Mouse (Mus musculus) frontal cortex, adult (tissue): ENCODE results near the gene Cntn4.

Experiments used
- ATAC-seq: cut with Nextera tagmentation; 2 replicates; pipeline ENCODE4 v1.9.2; 2017; ENCODE audit warnings: mild to moderate bottlenecking, moderate library complexity, mixed read lengths; ENCODE audit not compliant: low TSS enrichment

Cntn4 gene

GRCm38 (mm10) chr6:106643026-106643425, 965.6 kb downstream of the Cntn4 start:
- peak; percentile 68 for ATAC-seq

- peak; percentile 92 for ATAC-seq
These were observed 968.2 kb downstream of the Cntn4 start for GRCm38 (mm10) chr6:106645496-106646211.

DNA sequence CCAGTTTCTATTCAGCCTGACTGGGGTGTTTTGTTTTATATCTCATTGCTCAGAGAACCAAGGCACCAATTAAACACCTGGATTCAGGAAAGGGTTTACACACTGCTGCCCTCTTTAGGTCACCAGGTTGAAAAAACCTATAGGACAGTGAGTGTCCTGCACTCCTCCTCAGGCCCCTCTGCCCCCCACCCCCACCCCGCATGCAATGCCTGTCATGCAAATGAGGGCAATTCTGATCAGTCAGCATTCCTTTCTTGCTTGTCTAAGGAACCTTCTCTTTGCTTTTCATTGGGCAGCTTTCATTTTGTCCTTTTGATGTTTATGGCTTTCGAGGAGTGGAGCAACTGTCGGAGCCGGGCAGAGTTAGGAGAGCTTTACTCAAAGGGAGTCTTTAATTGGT, 969.5 kb downstream of the Cntn4 start:
- ATAC-seq, result no peak

DNA sequence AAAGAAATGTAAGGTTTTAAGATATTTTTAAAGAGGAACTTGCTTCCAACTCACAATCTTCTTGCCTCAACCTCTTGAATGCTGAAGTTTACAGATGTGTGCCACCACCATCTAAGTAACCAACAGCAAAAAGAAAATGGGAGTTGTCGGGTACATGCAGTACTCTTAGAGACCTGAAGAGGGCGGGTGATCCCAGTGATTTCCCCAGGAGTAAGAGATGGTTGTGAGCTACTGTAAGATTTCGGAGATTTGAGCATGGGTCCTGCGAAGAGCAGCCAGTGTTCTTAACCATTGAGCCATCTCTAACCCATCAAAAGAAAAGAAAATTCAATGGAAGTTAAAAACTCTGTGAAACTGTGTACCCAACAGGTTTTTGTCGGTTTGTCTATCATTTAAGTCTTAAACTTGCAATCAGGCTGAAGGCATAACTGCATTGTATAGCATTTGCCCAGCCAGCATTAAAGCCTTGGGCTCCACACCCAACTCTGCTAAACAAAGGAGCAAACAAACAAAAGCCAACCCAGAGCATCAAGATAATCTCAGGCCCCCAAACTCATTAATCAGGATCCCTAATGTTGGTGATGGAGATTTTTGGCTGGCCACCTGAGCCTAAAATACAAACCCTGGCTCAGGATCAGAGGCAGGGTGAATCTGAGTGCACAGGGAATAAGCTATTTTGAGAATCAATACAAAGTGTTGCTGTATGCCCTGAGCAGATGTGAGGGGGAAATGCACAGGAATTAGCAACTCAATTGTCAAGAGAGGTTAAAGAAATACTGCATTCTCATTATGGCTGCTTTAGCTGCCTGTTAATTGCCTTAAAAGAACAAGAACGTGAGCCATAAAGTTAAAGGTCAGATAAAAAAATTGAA, 986.6 kb downstream of the Cntn4 start:
- no peak for ATAC-seq

GRCm38 (mm10) chr6:106675581-106675980, 998.1 kb downstream of the Cntn4 start:
- ATAC-seq, result no peak

DNA sequence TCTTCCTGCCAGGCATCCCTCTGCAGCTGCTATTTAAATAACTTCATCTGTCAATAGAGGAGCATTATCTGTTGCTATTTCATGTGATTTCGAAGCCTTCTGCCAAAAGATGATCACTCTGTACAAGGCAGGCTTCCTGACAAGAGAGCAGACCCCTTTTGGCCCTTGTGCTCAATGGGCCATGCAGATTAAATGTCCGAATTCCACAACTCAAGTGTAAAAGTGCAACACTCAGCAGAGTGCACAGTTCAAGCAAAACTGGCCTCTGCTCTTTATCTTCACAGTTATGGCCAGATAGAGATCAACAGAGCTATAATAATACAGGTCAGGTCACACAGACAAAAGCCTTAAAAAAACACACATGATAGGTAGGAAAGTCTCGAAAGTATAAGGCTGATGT, 1024.5 kb downstream of the Cntn4 start:
- no peak for ATAC-seq

- ATAC-seq, result no peak
These were observed 1028.1 kb downstream of the Cntn4 start for GRCm38 (mm10) chr6:106705506-106706035.

DNA sequence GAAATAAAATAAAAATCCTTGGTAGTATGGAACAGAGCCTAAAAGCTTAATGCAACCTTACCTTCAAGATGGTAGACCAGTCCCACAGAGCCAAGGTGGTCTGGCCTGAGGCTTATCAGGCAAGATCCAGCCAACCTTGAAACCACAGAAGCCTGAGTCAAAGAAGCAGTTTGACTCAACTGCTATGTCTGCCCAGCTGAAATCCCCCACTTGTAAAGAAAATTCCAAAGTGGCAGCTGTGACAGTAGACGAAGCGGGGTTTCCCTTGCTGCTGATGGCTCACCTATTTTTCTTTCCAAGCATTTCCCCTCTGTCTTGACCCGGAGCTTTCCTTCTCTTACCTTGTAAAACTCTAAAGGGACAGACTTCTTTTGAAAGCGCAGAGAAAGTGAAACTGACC, 1048.2 kb downstream of the Cntn4 start:
- no peak for ATAC-seq

DNA sequence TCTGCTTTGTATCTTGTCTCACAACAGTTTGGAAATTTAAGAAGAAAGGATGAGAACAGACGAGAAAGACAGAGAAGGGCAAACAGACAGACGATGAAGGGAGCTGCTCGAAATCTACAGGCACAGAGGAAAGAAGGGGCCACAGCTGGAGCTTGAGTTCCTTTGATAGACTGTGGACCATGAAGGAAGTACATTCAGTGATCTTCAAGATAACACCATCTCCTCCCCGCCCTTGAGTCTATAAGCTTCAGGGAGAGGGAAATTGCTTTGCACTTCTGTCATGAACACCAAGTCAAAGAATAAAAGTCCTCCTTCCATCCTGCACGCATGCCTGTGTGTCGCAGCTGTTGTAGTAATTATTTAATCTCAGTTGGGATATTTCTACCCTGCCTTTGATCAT, 1048.6 kb downstream of the Cntn4 start:
- no peak for ATAC-seq

GRCm38 (mm10) chr6:106727703-106728102, 1050.2 kb downstream of the Cntn4 start:
- ATAC-seq, result no peak

GRCm38 (mm10) chr6:106729682-106730314, 1052.3 kb downstream of the Cntn4 start:
- no peak for ATAC-seq

DNA sequence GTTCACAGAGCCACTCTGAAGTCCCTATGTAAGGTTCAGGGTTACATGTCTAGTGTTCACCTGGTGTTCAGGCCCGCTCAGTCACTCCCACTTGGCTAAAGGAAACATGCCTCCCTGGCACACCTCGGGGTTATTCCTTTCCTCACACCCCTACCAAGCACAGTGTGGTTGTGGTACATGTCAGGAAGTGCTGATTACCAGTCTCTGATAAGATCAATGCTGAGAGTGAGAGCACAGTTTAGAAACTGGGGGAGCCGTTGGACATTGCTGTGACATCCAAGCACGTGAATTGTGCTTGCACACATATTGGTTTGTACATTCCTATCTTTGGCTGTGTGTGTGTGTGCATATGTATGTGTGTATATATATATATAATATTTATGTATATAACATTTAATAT, 1055.1 kb downstream of the Cntn4 start:
- no peak for ATAC-seq

DNA sequence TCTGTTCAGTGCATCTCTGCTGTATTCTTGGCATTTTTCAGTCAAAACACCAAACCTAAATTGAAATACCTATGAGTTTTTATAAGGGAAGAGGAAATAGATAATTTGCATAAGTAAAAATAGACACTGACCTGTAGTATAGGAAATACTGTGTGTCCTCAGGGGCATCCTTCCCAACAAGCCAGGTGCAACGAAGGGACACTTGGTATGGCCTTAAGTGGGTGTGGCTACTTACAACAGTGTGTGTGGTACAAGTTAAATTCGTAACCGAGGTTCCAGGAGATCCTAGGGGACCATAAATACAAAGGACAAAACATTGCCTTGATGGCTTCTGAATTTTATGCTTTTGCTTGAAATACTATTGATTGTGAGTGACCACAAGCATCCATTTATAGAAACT, 1060.8 kb downstream of the Cntn4 start:
- no peak for ATAC-seq

- ATAC-seq, result no peak
These were observed 1062.9 kb downstream of the Cntn4 start for GRCm38 (mm10) chr6:106740244-106740825.

GRCm38 (mm10) chr6:106743556-106744233, 1066.2 kb downstream of the Cntn4 start:
- no peak for ATAC-seq

DNA sequence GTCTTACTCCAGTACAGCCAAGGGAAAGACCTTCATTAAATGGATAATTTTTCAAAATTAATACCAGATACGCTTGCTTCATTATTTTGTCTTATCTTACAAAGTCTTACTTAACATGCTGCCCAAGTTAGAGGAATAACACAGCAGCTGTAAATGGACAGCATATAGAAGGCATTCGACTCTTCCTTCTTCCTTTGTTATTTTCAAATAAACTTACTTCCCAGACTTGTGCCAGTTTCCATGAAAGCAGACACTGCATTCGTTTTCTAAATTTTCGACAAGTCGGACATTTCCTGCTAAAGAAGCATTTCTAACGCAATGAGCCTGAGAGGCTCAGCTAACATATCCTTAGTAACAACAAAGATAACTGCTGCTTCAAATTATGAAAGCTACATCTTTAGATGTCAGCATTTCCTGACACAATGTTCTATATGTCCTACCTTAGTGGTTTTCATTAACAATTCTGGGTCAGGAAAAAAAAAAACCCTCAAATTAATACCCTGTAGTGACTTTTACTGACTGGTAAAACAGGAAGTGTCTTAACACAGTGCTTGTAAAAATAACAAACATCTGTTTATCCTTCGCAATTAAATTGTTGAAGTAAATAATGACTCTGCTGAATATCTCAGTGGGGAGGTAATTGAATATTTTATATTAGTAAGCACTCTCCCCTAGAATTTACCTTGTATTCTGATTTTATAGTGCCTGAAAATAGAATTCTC, 1068.4 kb downstream of the Cntn4 start:
- ATAC-seq, result no peak

DNA sequence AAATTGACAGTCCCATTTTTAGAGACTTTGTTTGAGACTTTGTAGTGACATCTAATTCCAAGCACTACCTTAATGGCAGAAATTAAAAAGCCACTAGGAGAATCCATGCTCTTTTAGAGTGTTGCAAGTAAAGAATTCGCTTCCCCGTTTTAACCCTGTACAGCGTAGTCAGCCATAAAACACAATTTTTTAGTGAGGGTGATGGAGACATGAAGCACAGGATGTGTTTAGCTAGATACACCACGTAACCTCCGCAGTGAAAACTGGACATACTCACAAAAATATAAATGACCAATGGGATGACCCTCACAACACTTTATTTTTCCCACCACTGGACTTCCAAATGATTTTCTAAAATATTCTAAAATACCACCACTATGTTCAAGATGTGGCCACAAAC, 1069.8 kb downstream of the Cntn4 start:
- no peak for ATAC-seq

GRCm38 (mm10) chr6:106747804-106748203, 1070.3 kb downstream of the Cntn4 start:
- ATAC-seq, result no peak
